Mouse (Mus musculus) midbrain, embryonic 10.5 days (tissue): ENCODE measurements at regions not wholly inside any gene's neighbourhood (a gene's known extent, or its start where the extent isn't known, plus 50 kb on each side); places are given as distances from the start of the nearest gene placed in this dataset.
A peak's percentile ranks its signal among the peaks of the same experiment; 100 is the strongest.

Experiments
- DNase-seq: peaks from one replicate; pipeline ENCODE4 v3.0.0-alpha.2; 2017; ENCODE audit warnings: low spot score
- H3K27ac ChIP-seq: fragments of 300-500 bp; sonication (generic); replicated peaks from 2 replicates; pipeline ENCODE4 v1.5.1; 2016; ENCODE audit warnings: mild to moderate bottlenecking
- H3K27me3 ChIP-seq: fragments of 300-500 bp; sonication (generic); 2 replicates; pipeline ENCODE4 v1.6.1; 2016; ENCODE audit warnings: low read depth, mild to moderate bottlenecking; ENCODE audit not compliant: poor library complexity, severe bottlenecking
- H3K36me3 ChIP-seq: fragments of 300-500 bp; sonication (generic); 2 replicates; pipeline ENCODE4 v1.6.1; 2016; ENCODE audit warnings: mild to moderate bottlenecking, moderate library complexity
- H3K4me1 ChIP-seq: fragments of 300-500 bp; sonication (generic); 2 replicates; pipeline ENCODE4 v1.6.1; 2016
- H3K4me3 ChIP-seq: fragments of 300-500 bp; sonication (generic); 2 replicates; pipeline ENCODE4 v1.5.1; 2016; ENCODE audit warnings: mild to moderate bottlenecking, moderate library complexity
- H3K9me3 ChIP-seq: fragments of 300-500 bp; sonication (generic); replicated peaks from 2 replicates; pipeline ENCODE4 v1.6.1; 2016; ENCODE audit warnings: mild to moderate bottlenecking
- WGBS: fragments of 180-500 bp; shearing (Covaris S2); methylation state at CpG from one replicate; pipeline ENCODE4 v1.1.7; 2016; 5-methylcytosine and 5-hydroxymethylcytosine counted together

GRCm38 (mm10) chr1:71949549-71949948 is 262.6 kb downstream of the Mreg start:
- no peaks in the 10 kb centered on the region for H3K27me3 ChIP-seq
- H3K4me1 ChIP-seq = no peaks in the 10 kb centered on the region
- H3K9me3 ChIP-seq = no peaks in the 10 kb centered on the region
- no peaks in the 10 kb centered on the region for H3K36me3 ChIP-seq
- 87% methylated on average over 7 of the region's 7 CpGs for whole genome bisulfite sequencing
- H3K27ac ChIP-seq = no peak overlapping the region
- H3K4me3 ChIP-seq = no peak overlapping the region
- DNase-seq = no peak

GRCm38 (mm10) chr1:71948686-71949085 is 263.4 kb downstream of the Mreg start:
- no peak for DNase-seq
- no peaks in the 10 kb centered on the region for H3K4me1 ChIP-seq
- WGBS = 98% methylated on average over 4 of the region's 4 CpGs
- no peak overlapping the region for H3K4me3 ChIP-seq
- H3K9me3 ChIP-seq = no peaks in the 10 kb centered on the region
- H3K36me3 ChIP-seq = no peaks in the 10 kb centered on the region
- no peaks in the 10 kb centered on the region for H3K27me3 ChIP-seq
- no peak overlapping the region for H3K27ac ChIP-seq

- no peak overlapping the region for H3K4me3 ChIP-seq
- H3K9me3 ChIP-seq = no peaks in the 10 kb centered on the region
- H3K27me3 ChIP-seq = no peaks in the 10 kb centered on the region
- no peak overlapping the region for H3K27ac ChIP-seq
- no peaks in the 10 kb centered on the region for H3K4me1 ChIP-seq
- H3K36me3 ChIP-seq = no peaks in the 10 kb centered on the region
- 96% methylated on average over 2 of the region's 2 CpGs for WGBS
- no peak for DNase-seq
Measured at GRCm38 (mm10) chr1:71947506-71947905, 264.6 kb downstream of the Mreg start.

- no peak overlapping the region for H3K4me3 ChIP-seq
- H3K36me3 ChIP-seq = no peaks in the 10 kb centered on the region
- WGBS = 69% methylated on average over 2 of the region's 2 CpGs
- H3K27ac ChIP-seq = no peak overlapping the region
- DNase-seq = no peak
- no peaks in the 10 kb centered on the region for H3K4me1 ChIP-seq
- H3K9me3 ChIP-seq = no peaks in the 10 kb centered on the region
- no peaks in the 10 kb centered on the region for H3K27me3 ChIP-seq
Measured at GRCm38 (mm10) chr1:71946911-71947310, 265.2 kb downstream of the Mreg start.

- H3K4me1 ChIP-seq = peaks cover 15% of the 10 kb centered on the region
- H3K27me3 ChIP-seq = no peaks in the 10 kb centered on the region
- no peaks in the 10 kb centered on the region for H3K9me3 ChIP-seq
- DNase-seq = no peak
- 94% methylated on average over 6 of the region's 6 CpGs for WGBS
- no peak overlapping the region for H3K4me3 ChIP-seq
- no peak overlapping the region for H3K27ac ChIP-seq
- H3K36me3 ChIP-seq = no peaks in the 10 kb centered on the region
Measured at GRCm38 (mm10) chr1:71945070-71945469, 267.0 kb downstream of the Mreg start.

- Histone ChIP-seq H3K9me3 (no peaks in the 10 kb centered on the region), H3K4me3 (no peak overlapping the region), H3K27me3 (no peaks in the 10 kb centered on the region), H3K4me1 (peaks cover 15% of the 10 kb centered on the region), H3K36me3 (no peaks in the 10 kb centered on the region), H3K27ac (no peak overlapping the region)
- DNase-seq = no peak
- WGBS = 88% methylated on average over 3 of the region's 3 CpGs
Measured at GRCm38 (mm10) chr1:71944531-71944930, 267.6 kb downstream of the Mreg start.

- Histone ChIP-seq H3K4me3 (no peak overlapping the region), H3K36me3 (no peaks in the 10 kb centered on the region), H3K27me3 (no peaks in the 10 kb centered on the region), H3K4me1 (peaks cover 19% of the 10 kb centered on the region), H3K27ac (no peak overlapping the region), H3K9me3 (no peaks in the 10 kb centered on the region)
- no peak for DNase-seq
Measured at GRCm38 (mm10) chr1:71942145-71942544, 270.0 kb downstream of the Mreg start.

GRCm38 (mm10) chr1:71941688-71942087 is 270.4 kb downstream of the Mreg start:
- H3K4me1 ChIP-seq = peaks cover 19% of the 10 kb centered on the region
- no peak overlapping the region for H3K27ac ChIP-seq
- H3K4me3 ChIP-seq = no peak overlapping the region
- WGBS = 71% methylated on average over 4 of the region's 4 CpGs
- no peak for DNase-seq
- H3K36me3 ChIP-seq = no peaks in the 10 kb centered on the region
- H3K27me3 ChIP-seq = no peaks in the 10 kb centered on the region
- H3K9me3 ChIP-seq = no peaks in the 10 kb centered on the region

- H3K27me3 ChIP-seq = no peaks in the 10 kb centered on the region
- no peaks in the 10 kb centered on the region for H3K9me3 ChIP-seq
- peak overlapping the region; percentile 55; the same call in 1 of the 2 replicates for H3K27ac ChIP-seq
- H3K4me3 ChIP-seq = no peak overlapping the region
- 40% methylated on average over 4 of the region's 4 CpGs for WGBS
- peaks cover 19% of the 10 kb centered on the region for H3K4me1 ChIP-seq
- no peaks in the 10 kb centered on the region for H3K36me3 ChIP-seq
- no peak for DNase-seq
Measured at GRCm38 (mm10) chr1:71940900-71941299, 271.2 kb downstream of the Mreg start.

GRCm38 (mm10) chr1:71938323-71939007 is 273.6 kb downstream of the Mreg start:
- Histone ChIP-seq H3K27ac (no peak overlapping the region), H3K4me1 (peaks cover 19% of the 10 kb centered on the region), H3K27me3 (no peaks in the 10 kb centered on the region), H3K36me3 (no peaks in the 10 kb centered on the region), H3K4me3 (no peak overlapping the region), H3K9me3 (no peaks in the 10 kb centered on the region)
- WGBS = 76% methylated on average over 12 of the region's 12 CpGs
- no peak for DNase-seq

GRCm38 (mm10) chr1:71937922-71938321 is 274.2 kb downstream of the Mreg start:
- DNase-seq = no peak
- Histone ChIP-seq H3K27ac (0 out of 2 replicates have a peak overlapping the region, but pooled peaks have one; percentile 33), H3K36me3 (no peaks in the 10 kb centered on the region), H3K9me3 (no peaks in the 10 kb centered on the region), H3K27me3 (no peaks in the 10 kb centered on the region), H3K4me3 (no peak overlapping the region), H3K4me1 (peaks cover 19% of the 10 kb centered on the region)
- WGBS = 75% methylated on average over 8 of the region's 8 CpGs

- no peaks in the 10 kb centered on the region for H3K9me3 ChIP-seq
- DNase-seq = no peak
- H3K27me3 ChIP-seq = no peaks in the 10 kb centered on the region
- no peaks in the 10 kb centered on the region for H3K36me3 ChIP-seq
- H3K4me3 ChIP-seq = no peak overlapping the region
- no peak overlapping the region for H3K27ac ChIP-seq
- H3K4me1 ChIP-seq = peaks cover 19% of the 10 kb centered on the region
- WGBS = 74% methylated on average over 3 of the region's 3 CpGs
Measured at GRCm38 (mm10) chr1:71937168-71937567, 274.9 kb downstream of the Mreg start.

GRCm38 (mm10) chr1:71936501-71937129 is 275.5 kb downstream of the Mreg start:
- H3K9me3 ChIP-seq = no peaks in the 10 kb centered on the region
- peaks cover 17% of the 10 kb centered on the region for H3K4me1 ChIP-seq
- 62% methylated on average over 5 of the region's 5 CpGs for WGBS
- no peaks in the 10 kb centered on the region for H3K36me3 ChIP-seq
- no peak overlapping the region for H3K27ac ChIP-seq
- H3K27me3 ChIP-seq = no peaks in the 10 kb centered on the region
- H3K4me3 ChIP-seq = no peak overlapping the region
- DNase-seq = no peak
